Mouse (Mus musculus) forebrain, embryonic 14.5 days (tissue): ENCODE measurements around the gene Tpm3. TPM values are rescaled to one million over a fixed set of nuclear protein-coding genes. Genes with fewer than 3 reads are reported as not detected.

Source experiments
- ATAC-seq: fragments of 200-750 bp; cut with Nextera tagmentation; 2 replicates; pipeline ENCODE4 v1.8.0; 2017; ENCODE audit warnings: mild to moderate bottlenecking, moderate library complexity
- DNase-seq: peaks from one replicate; pipeline ENCODE4 v3.0.0-alpha.2; 2015; ENCODE audit warnings: low spot score
- H3K27ac ChIP-seq: fragments of 300-500 bp; sonication (generic); 2 replicates; pipeline ENCODE4 v1.5.1; 2014; ENCODE audit warnings: low read depth, mild to moderate bottlenecking, control low read depth, low read length, moderate library complexity
- H3K27me3 ChIP-seq: fragments of 300-500 bp; sonication (generic); replicated peaks from 2 replicates; pipeline ENCODE4 v1.6.1; 2014; ENCODE audit warnings: low read length, control low read depth, mixed read lengths; ENCODE audit not compliant: control insufficient read depth, insufficient read depth
- H3K36me3 ChIP-seq: fragments of 300-500 bp; sonication (generic); 2 replicates; pipeline ENCODE4 v1.6.1; 2014; ENCODE audit warnings: low read length, control low read depth; ENCODE audit not compliant: control insufficient read depth, insufficient read depth
- H3K4me1 ChIP-seq: fragments of 300-500 bp; sonication (generic); 2 replicates; pipeline ENCODE4 v1.6.1; 2014; ENCODE audit warnings: antibody characterized with exemption, low read length, control low read depth; ENCODE audit not compliant: control insufficient read depth, insufficient read depth
- H3K4me2 ChIP-seq: fragments of 300-500 bp; sonication (generic); 2 replicates; pipeline ENCODE4 v1.6.1; 2014; ENCODE audit warnings: mild to moderate bottlenecking, control low read depth, low read length
- H3K4me3 ChIP-seq: fragments of 300-500 bp; sonication (generic); 2 replicates; pipeline ENCODE4 v1.5.1; 2014; ENCODE audit warnings: low read depth, low read length, control low read depth
- H3K9ac ChIP-seq: fragments of 300-500 bp; sonication (generic); 2 replicates; pipeline ENCODE4 v1.6.1; 2014; ENCODE audit warnings: mild to moderate bottlenecking, low read length, control low read depth, moderate library complexity
- H3K9me3 ChIP-seq: fragments of 300-500 bp; sonication (generic); replicated peaks from 2 replicates; pipeline ENCODE4 v1.6.1; 2016; ENCODE audit warnings: low read length, control low read depth, mixed read lengths; ENCODE audit not compliant: control insufficient read depth
- WGBS: fragments of 180-500 bp; shearing (Covaris S2); extraction: QIAGEN DNeasy Blood & Tissue Kit; methylation state at CpG from one replicate; pipeline ENCODE4 v1.1.7; 2014; 5-methylcytosine and 5-hydroxymethylcytosine counted together
- polyA plus RNA-seq: library from polyadenylated mRNA; unstranded; fragments of >200 nt; fragmentation: Nextera tagmentation; extraction: Ambion mirVana; gene quantifications from 2 replicates; pipeline ENCODE4 v1.2.1, GENCODE M21; 2014

Tpm3 gene
- polyA plus RNA-seq, 1 experiment from 2014 or later = 385 TPM

GRCm38 (mm10) chr3:90090892-90091291 is 18.4 kb downstream of the Tpm3 start:
- DNase-seq = no peak
- H3K27me3 ChIP-seq = no peaks in the 10 kb centered on the region
- H3K4me3 ChIP-seq = no peak overlapping the region
- no peaks in the 10 kb centered on the region for H3K9me3 ChIP-seq
- peaks cover 93% of the 10 kb centered on the region for H3K36me3 ChIP-seq
- H3K4me1 ChIP-seq = no peaks in the 10 kb centered on the region
- H3K27ac ChIP-seq = no peak overlapping the region
- H3K4me2 ChIP-seq = no peak overlapping the region
- no peak overlapping the region for H3K9ac ChIP-seq
- 92% methylated on average over 6 of the region's 6 CpGs for WGBS
- ATAC-seq = no peak

GRCm38 (mm10) chr3:90094453-90094852 is 22.0 kb downstream of the Tpm3 start:
- Histone ChIP-seq H3K4me3 (no peak overlapping the region), H3K4me2 (no peak overlapping the region), H3K27ac (no peak overlapping the region), H3K9me3 (no peaks in the 10 kb centered on the region), H3K9ac (no peak overlapping the region), H3K27me3 (no peaks in the 10 kb centered on the region), H3K4me1 (no peaks in the 10 kb centered on the region), H3K36me3 (peaks cover 80% of the 10 kb centered on the region)
- 97% methylated on average over 3 of the region's 3 CpGs for WGBS
- no peak for ATAC-seq
- DNase-seq = no peak

DNA sequence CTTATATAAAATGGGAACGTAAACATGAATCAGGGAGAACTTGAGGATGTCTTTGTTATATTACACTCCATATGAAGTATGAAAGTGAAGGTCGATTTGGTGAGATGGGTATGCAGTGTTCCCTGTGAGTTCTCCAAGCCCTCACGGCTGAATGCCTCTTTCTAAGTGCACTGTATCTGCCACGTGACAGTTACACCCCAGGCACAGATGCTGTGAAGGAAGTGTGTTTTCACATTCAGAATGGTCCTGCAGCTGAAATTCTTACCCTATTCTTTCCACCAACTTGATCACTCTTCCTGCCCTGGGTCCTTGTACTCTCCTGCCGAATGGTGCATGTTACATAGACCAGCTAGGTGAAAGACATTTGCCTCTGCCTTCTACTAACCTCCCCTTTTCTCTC is 25.5 kb downstream of the Tpm3 start:
- DNase-seq = no peak
- ATAC-seq = no peak
- Histone ChIP-seq H3K4me2 (no peak overlapping the region), H3K27me3 (no peaks in the 10 kb centered on the region), H3K9me3 (no peaks in the 10 kb centered on the region), H3K9ac (no peak overlapping the region), H3K4me3 (no peak overlapping the region), H3K36me3 (peaks cover 57% of the 10 kb centered on the region), H3K4me1 (no peaks in the 10 kb centered on the region), H3K27ac (no peak overlapping the region)
- WGBS = 89% methylated on average over 5 of the region's 5 CpGs

- Histone ChIP-seq H3K4me2 (no peak overlapping the region), H3K27me3 (no peaks in the 10 kb centered on the region), H3K36me3 (peaks cover 34% of the 10 kb centered on the region), H3K9me3 (no peaks in the 10 kb centered on the region), H3K4me1 (no peaks in the 10 kb centered on the region), H3K27ac (no peak overlapping the region), H3K4me3 (no peak overlapping the region), H3K9ac (no peak overlapping the region)
- ATAC-seq (no peak), DNase-seq (no peak)
- 90% methylated on average over 3 of the region's 3 CpGs for WGBS
These were observed 28.6 kb downstream of the Tpm3 start for GRCm38 (mm10) chr3:90101010-90101409.

DNA sequence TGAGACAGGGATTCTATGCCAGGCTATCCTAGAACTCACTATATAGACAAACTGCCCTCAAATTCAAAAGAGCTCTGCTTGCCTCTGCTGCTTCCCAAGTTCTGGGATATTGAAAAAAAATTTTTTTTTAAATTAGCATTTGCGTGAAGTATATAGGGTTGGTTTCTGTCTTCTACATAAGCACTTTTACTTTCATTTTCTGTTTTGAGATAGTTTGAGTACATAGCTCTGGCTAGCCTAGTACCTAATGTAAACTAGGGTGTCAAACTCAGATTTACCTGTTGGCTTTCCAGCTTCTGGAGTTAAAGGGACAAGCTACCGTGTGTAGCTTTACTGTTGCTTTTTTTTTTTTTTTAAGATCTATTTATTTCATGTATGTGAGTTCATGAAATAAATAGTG is 29.2 kb downstream of the Tpm3 start:
- Histone ChIP-seq H3K36me3 (peaks cover 34% of the 10 kb centered on the region), H3K4me1 (no peaks in the 10 kb centered on the region), H3K4me2 (no peak overlapping the region), H3K9me3 (no peaks in the 10 kb centered on the region), H3K9ac (no peak overlapping the region), H3K27me3 (no peaks in the 10 kb centered on the region), H3K27ac (no peak overlapping the region), H3K4me3 (no peak overlapping the region)
- WGBS = 88% methylated on average over 2 of the region's 2 CpGs
- ATAC-seq = no peak
- DNase-seq = no peak

- H3K27me3 ChIP-seq = no peaks in the 10 kb centered on the region
- DNase-seq = no peak
- no peak overlapping the region for H3K4me3 ChIP-seq
- H3K9me3 ChIP-seq = no peaks in the 10 kb centered on the region
- no peak overlapping the region for H3K27ac ChIP-seq
- no peaks in the 10 kb centered on the region for H3K4me1 ChIP-seq
- 87% methylated on average over 2 of the region's 2 CpGs for WGBS
- H3K36me3 ChIP-seq = peaks cover 33% of the 10 kb centered on the region
- ATAC-seq = no peak
- no peak overlapping the region for H3K9ac ChIP-seq
- no peak overlapping the region for H3K4me2 ChIP-seq
These were observed 29.8 kb downstream of the Tpm3 start for GRCm38 (mm10) chr3:90102239-90102638.

- no peak for ATAC-seq
- WGBS = 94% methylated on average over 2 of the region's 2 CpGs
- no peaks in the 10 kb centered on the region for H3K27me3 ChIP-seq
These were observed 30.7 kb downstream of the Tpm3 start for GRCm38 (mm10) chr3:90103176-90103575.

GRCm38 (mm10) chr3:90103938-90104337 is 31.5 kb downstream of the Tpm3 start, which contains the start of gene Nup210l:
Gene Nup210l (plus strand): TSS chr3:90104132.
- Histone ChIP-seq H3K4me1 (no peaks in the 10 kb centered on the region), H3K9me3 (no peaks in the 10 kb centered on the region), H3K9ac (no peak within 1 kb of the TSS), H3K27ac (no peak within 1 kb of the TSS), H3K36me3 (peaks cover 16% of the 10 kb centered on the region), H3K4me3 (no peak within 1 kb of the TSS), H3K4me2 (no peak within 1 kb of the TSS), H3K27me3 (no peaks in the 10 kb centered on the region)
- WGBS = 84% methylated on average over 13 of the region's 13 CpGs
- ATAC-seq = no peak
- no peak for DNase-seq

More at GRCm38 (mm10) chr3:90103176-90103575, 30.7 kb downstream of the Tpm3 start:
- H3K36me3 ChIP-seq = peaks cover 24% of the 10 kb centered on the region
- no peak overlapping the region for H3K9ac ChIP-seq
- no peak overlapping the region for H3K4me3 ChIP-seq
- H3K4me2 ChIP-seq = no peak overlapping the region
- H3K4me1 ChIP-seq = no peaks in the 10 kb centered on the region
- no peaks in the 10 kb centered on the region for H3K9me3 ChIP-seq
- H3K27ac ChIP-seq = no peak overlapping the region
- DNase-seq = no peak

- Histone ChIP-seq H3K4me1 (no peaks in the 10 kb centered on the region), H3K9ac (no peak overlapping the region), H3K9me3 (no peaks in the 10 kb centered on the region), H3K36me3 (no peaks in the 10 kb centered on the region), H3K27ac (no peak overlapping the region), H3K4me2 (no peak overlapping the region), H3K27me3 (no peaks in the 10 kb centered on the region), H3K4me3 (no peak overlapping the region)
- WGBS = 86% methylated on average over 2 of the region's 2 CpGs
- DNase-seq = no peak
- ATAC-seq = no peak
These were observed 39.3 kb downstream of the Tpm3 start for GRCm38 (mm10) chr3:90111706-90112105.
